Mouse (Mus musculus): ENCODE measurements at regions not wholly inside any gene's neighbourhood (a gene's known extent, or its start where the extent isn't known, plus 50 kb on each side); places are given as distances from the start of the nearest gene placed in this dataset.

- no peak for DNase-seq
Observed at GRCm38 (mm10) chr14:113566885-113567284, 252.5 kb downstream of the Tpm3-rs7 start.

GRCm38 (mm10) chr14:113590811-113591210, 276.4 kb downstream of the Tpm3-rs7 start:
- no peak for DNase-seq

GRCm38 (mm10) chr14:113627115-113627514, 312.7 kb downstream of the Tpm3-rs7 start:
- DNase-seq: peak; percentile 4

GRCm38 (mm10) chr14:113651296-113651695, 336.9 kb downstream of the Tpm3-rs7 start:
- DNase-seq: no peak

- no peak for DNase-seq
Observed at GRCm38 (mm10) chr14:113656864-113657263, 342.5 kb downstream of the Tpm3-rs7 start.

- no peak for DNase-seq
Observed at GRCm38 (mm10) chr14:113668660-113669059, 354.3 kb downstream of the Tpm3-rs7 start.

GRCm38 (mm10) chr14:113669386-113669785, 355.0 kb downstream of the Tpm3-rs7 start:
- DNase-seq: no peak

GRCm38 (mm10) chr14:113710953-113711352, 396.5 kb downstream of the Tpm3-rs7 start:
- no peak for DNase-seq
